Mouse (Mus musculus): ENCODE data around the gene Gm973.

The Gm973 gene

GRCm38 (mm10) chr1:59549036-59549675, 33.1 kb downstream of the Gm973 start:
- DNase-seq, result no peak

GRCm38 (mm10) chr1:59550227-59550626, 34.2 kb downstream of the Gm973 start:
- no peak for DNase-seq

- no peak for DNase-seq
These were observed 34.9 kb downstream of the Gm973 start for GRCm38 (mm10) chr1:59550996-59551395.

GRCm38 (mm10) chr1:59553708-59554107, 37.6 kb downstream of the Gm973 start:
- DNase-seq, result no peak

GRCm38 (mm10) chr1:59563581-59563980, 47.5 kb downstream of the Gm973 start:
- DNase-seq, result no peak

- peak; percentile 26 for DNase-seq
These were observed 49.7 kb downstream of the Gm973 start for GRCm38 (mm10) chr1:59565804-59566203.

- DNase-seq, result no peak
These were observed 50.2 kb downstream of the Gm973 start for GRCm38 (mm10) chr1:59566281-59566680.

GRCm38 (mm10) chr1:59566926-59567325, 50.9 kb downstream of the Gm973 start:
- no peak for DNase-seq

GRCm38 (mm10) chr1:59567521-59567920, 51.5 kb downstream of the Gm973 start:
- DNase-seq, result no peak

GRCm38 (mm10) chr1:59568283-59568682, 52.2 kb downstream of the Gm973 start:
- no peak for DNase-seq

GRCm38 (mm10) chr1:59569301-59569700, 53.2 kb downstream of the Gm973 start:
- no peak for DNase-seq

GRCm38 (mm10) chr1:59570767-59571166, 54.7 kb downstream of the Gm973 start:
- no peak for DNase-seq

GRCm38 (mm10) chr1:59571502-59571901, 55.4 kb downstream of the Gm973 start:
- DNase-seq, result no peak

GRCm38 (mm10) chr1:59573843-59574242, 57.8 kb downstream of the Gm973 start:
- no peak for DNase-seq

- no peak for DNase-seq
These were observed 58.5 kb downstream of the Gm973 start for GRCm38 (mm10) chr1:59574262-59575187.

GRCm38 (mm10) chr1:59578770-59579169, 62.7 kb downstream of the Gm973 start:
- DNase-seq, result no peak

- DNase-seq, result no peak
These were observed 63.3 kb downstream of the Gm973 start for GRCm38 (mm10) chr1:59579327-59579726.

- no peak for DNase-seq
These were observed 64.2 kb downstream of the Gm973 start for GRCm38 (mm10) chr1:59580131-59580751.

- no peak for DNase-seq
These were observed 64.8 kb downstream of the Gm973 start for GRCm38 (mm10) chr1:59580880-59581279.

GRCm38 (mm10) chr1:59584656-59585410, 68.8 kb downstream of the Gm973 start:
- peak; percentile 86 for DNase-seq

- no peak for DNase-seq
These were observed 73.2 kb downstream of the Gm973 start for GRCm38 (mm10) chr1:59589271-59589670.

- no peak for DNase-seq
These were observed 76.3 kb downstream of the Gm973 start for GRCm38 (mm10) chr1:59592359-59592758.

- no peak for DNase-seq
These were observed 76.8 kb downstream of the Gm973 start for GRCm38 (mm10) chr1:59592876-59593275.

All from thymus, postnatal 4 days (tissue).